Mouse (Mus musculus) neural tube, postnatal 0 days (tissue): ENCODE results near the gene Cpsf3. TPM values are rescaled to one million over a fixed set of nuclear protein-coding genes. Genes with fewer than 3 reads are reported as not detected.

Experiments used
- polyA plus RNA-seq: library from polyadenylated mRNA; unstranded; fragments of >200 nt; fragmentation: Nextera tagmentation; extraction: Ambion mirVana; gene quantifications from 2 replicates; pipeline ENCODE4 v1.2.1, GENCODE M21; 2015

Cpsf3 gene
- 65.1 and 68.2 TPM in 2 replicates for polyA plus RNA-seq

GRCm38 (mm10) chr12:21284761-21285441 is at the start of gene Cpsf3:
Cpsf3 (plus strand) TSS chr12:21285391.

GRCm38 (mm10) chr12:21286243-21286622 is 1.0 kb downstream of the Cpsf3 start, which contains the start of gene Itgb1bp1:
Itgb1bp1 (minus strand) TSS chr12:21286284.

GRCm38 (mm10) chr12:21315923-21316868 is 31.0 kb downstream of the Cpsf3 start, which contains the start of gene Iah1:
Iah1 (plus strand) TSS chr12:21316389.

Other genes starting within 250 kb of the Cpsf3 start
- gene Itgb1bp1, start 893 bp downstream of the Cpsf3 start, polyA plus RNA-seq, result 35.4 and 38.8 TPM in 2 replicates
- 24.7 and 29.5 TPM in 2 replicates for gene Iah1, start 31.0 kb downstream of the Cpsf3 start, polyA plus RNA-seq
- gene Adam17, start 88.2 kb downstream of the Cpsf3 start, polyA plus RNA-seq, result 13.5 and 15.5 TPM in 2 replicates
- gene Ywhaq, start 132.2 kb downstream of the Cpsf3 start, polyA plus RNA-seq, result 930 and 1,000 TPM in 2 replicates